Mouse (Mus musculus) stomach, embryonic 14.5 days (tissue): ENCODE measurements at regions not wholly inside any gene's neighbourhood (a gene's known extent, or its start where the extent isn't known, plus 50 kb on each side); places are given as distances from the start of the nearest gene placed in this dataset.

Source experiments
- ATAC-seq: fragments of 200-750 bp; cut with Nextera tagmentation; 2 replicates; pipeline ENCODE4 v1.8.0; 2017; ENCODE audit warnings: low read depth, moderate TSS enrichment; ENCODE audit not compliant: insufficient number of reproducible peaks, insufficient read depth, low FRiP score
- H3K27ac ChIP-seq: fragments of 300-500 bp; sonication (generic); 2 replicates; pipeline ENCODE4 v1.5.1; 2014; ENCODE audit warnings: mild to moderate bottlenecking, low read length, moderate library complexity, mixed read lengths
- H3K27me3 ChIP-seq: fragments of 300-500 bp; sonication (generic); 2 replicates; pipeline ENCODE4 v1.6.1; 2014; ENCODE audit warnings: low read length, control low read depth, mixed read lengths; ENCODE audit not compliant: control insufficient read depth, insufficient read depth
- H3K36me3 ChIP-seq: fragments of 300-500 bp; sonication (generic); 2 replicates; pipeline ENCODE4 v1.6.1; 2014; ENCODE audit warnings: mild to moderate bottlenecking, control low read depth, low read length, moderate library complexity, mixed read lengths; ENCODE audit not compliant: control insufficient read depth, insufficient read depth
- H3K4me1 ChIP-seq: fragments of 300-500 bp; sonication (generic); 2 replicates; pipeline ENCODE4 v1.6.1; 2014; ENCODE audit warnings: low read length, control low read depth, mixed read lengths; ENCODE audit not compliant: control insufficient read depth, insufficient read depth
- H3K4me2 ChIP-seq: fragments of 300-500 bp; sonication (generic); replicated peaks from 2 replicates; pipeline ENCODE4 v1.6.1; 2014; ENCODE audit warnings: low read depth, low read length, control low read depth
- H3K4me3 ChIP-seq: fragments of 300-500 bp; sonication (generic); 2 replicates; pipeline ENCODE4 v1.5.1; 2014; ENCODE audit warnings: low read depth, low read length, control low read depth
- H3K9ac ChIP-seq: fragments of 300-500 bp; sonication (generic); replicated peaks from 2 replicates; pipeline ENCODE4 v1.6.1; 2014; ENCODE audit warnings: low read depth, mild to moderate bottlenecking, control low read depth, low read length, moderate library complexity, mixed read lengths
- H3K9me3 ChIP-seq: fragments of 300-500 bp; sonication (generic); 2 replicates; pipeline ENCODE4 v1.6.1; 2016; ENCODE audit warnings: low read depth, low read length, control low read depth; ENCODE audit not compliant: control insufficient read depth
- WGBS: fragments of 180-500 bp; shearing (Covaris S2); extraction: QIAGEN DNeasy Blood & Tissue Kit; methylation state at CpG from one replicate; pipeline ENCODE4 v1.1.7; 2014; 5-methylcytosine and 5-hydroxymethylcytosine counted together

DNA sequence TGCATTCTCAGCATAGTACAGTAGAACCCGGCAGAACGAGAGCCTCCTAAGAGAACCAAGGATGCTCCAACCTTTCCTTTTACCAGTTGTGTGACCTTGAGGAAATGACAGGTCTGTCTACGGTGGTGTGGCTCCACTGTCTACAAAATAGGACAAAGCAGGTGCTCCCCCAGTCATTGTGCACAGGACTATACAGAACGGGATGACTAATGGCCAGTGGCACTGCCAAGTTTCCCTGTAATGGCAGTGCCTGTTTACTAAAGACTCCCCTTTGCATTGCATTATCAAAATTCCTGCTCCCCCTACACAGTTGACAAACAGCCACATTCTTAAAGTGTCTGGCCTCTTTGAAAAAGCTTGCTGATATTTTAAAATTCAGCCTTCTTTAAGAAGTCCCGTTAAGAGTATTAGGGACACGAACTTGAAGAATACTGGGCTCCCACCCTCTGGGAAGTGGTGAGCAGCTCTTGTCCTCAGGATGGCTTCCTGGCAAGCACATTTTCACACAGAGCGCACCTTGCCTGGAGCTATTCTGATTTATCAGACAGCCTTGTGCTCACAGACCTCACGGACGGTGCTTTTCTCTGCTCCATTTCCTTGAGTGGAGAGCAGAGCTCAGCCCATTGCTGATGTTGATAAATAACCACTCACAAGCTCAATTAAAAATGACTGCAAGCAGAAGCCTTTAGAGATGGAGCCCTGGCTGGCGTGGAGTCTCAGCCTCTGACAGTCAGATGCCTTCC lies 352.3 kb upstream of the Myt1l start:
- Histone ChIP-seq H3K27ac (no peak overlapping the region), H3K4me2 (no peak overlapping the region), H3K36me3 (no peaks in the 10 kb centered on the region), H3K27me3 (no peaks in the 10 kb centered on the region), H3K9me3 (no peaks in the 10 kb centered on the region), H3K4me1 (no peaks in the 10 kb centered on the region), H3K4me3 (no peak overlapping the region), H3K9ac (no peak overlapping the region)
- ATAC-seq: no peak
- 57% methylated on average over 10 of the region's 10 CpGs for WGBS

DNA sequence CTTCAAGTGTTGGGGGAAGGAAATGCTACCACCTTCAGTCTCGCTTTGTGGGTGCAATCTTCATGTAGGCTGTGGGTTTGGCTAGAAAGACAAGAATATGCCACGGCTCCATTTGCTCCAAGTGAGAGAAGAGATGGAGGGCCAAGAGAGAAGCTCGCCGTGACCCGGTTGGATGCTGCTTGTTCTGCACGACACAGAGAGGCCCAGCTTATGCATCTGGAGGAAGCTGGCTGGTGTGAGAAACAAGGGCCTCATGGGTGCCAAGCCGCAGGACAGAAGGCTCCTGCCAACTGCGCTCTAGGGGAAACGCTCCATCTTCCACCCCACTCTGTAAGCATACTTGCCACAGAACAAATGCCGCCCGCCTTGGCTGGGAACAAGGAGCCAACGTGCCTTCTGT lies 351.0 kb upstream of the Myt1l start:
- H3K9ac ChIP-seq: no peak overlapping the region
- no peak overlapping the region for H3K4me3 ChIP-seq
- H3K4me2 ChIP-seq: no peak overlapping the region
- 85% methylated on average over 12 of the region's 12 CpGs for WGBS
- no peaks in the 10 kb centered on the region for H3K4me1 ChIP-seq
- H3K27ac ChIP-seq: no peak overlapping the region
- H3K36me3 ChIP-seq: no peaks in the 10 kb centered on the region
- no peaks in the 10 kb centered on the region for H3K9me3 ChIP-seq
- H3K27me3 ChIP-seq: no peaks in the 10 kb centered on the region
- ATAC-seq: no peak

DNA sequence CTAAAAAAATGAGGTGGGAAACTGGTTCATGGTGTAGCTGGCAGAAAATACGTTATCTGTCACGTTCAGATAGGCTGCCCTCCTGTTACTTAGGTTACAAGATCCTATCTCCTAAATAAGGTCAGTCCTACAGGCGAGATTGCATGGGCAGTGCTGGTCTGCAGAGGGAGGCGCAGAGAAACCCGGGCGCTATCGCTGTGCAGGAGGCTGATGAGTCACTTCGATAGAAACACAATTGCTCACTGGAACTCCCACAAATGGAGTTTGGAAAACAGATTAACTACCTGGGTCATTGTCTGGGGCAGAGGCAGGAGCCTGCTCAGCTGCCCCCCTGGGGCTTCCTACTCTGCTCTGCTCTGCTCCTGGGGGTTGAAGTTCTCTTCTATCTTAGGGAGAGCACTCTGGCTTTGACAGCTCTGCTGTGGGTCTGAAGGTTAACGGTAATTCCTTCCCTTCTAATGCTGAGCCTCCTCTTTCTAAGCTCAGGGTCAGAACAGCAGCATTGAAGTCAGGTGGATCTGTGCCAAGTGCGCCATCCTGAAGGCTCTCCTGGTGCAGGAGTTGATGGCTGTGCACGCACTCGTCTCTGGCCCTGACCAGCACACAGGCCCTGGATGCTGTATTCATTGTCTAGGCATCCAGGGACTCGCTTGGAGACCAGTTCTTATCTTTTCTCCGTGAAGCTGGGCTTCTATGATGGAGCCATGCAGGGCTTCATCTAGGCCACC lies 349.9 kb upstream of the Myt1l start:
- Histone ChIP-seq H3K27me3 (no peaks in the 10 kb centered on the region), H3K36me3 (no peaks in the 10 kb centered on the region), H3K4me3 (no peak overlapping the region), H3K4me1 (no peaks in the 10 kb centered on the region), H3K27ac (no peak overlapping the region), H3K4me2 (no peak overlapping the region), H3K9ac (no peak overlapping the region), H3K9me3 (no peaks in the 10 kb centered on the region)
- ATAC-seq: no peak
- 62% methylated on average over 14 of the region's 14 CpGs for WGBS

DNA sequence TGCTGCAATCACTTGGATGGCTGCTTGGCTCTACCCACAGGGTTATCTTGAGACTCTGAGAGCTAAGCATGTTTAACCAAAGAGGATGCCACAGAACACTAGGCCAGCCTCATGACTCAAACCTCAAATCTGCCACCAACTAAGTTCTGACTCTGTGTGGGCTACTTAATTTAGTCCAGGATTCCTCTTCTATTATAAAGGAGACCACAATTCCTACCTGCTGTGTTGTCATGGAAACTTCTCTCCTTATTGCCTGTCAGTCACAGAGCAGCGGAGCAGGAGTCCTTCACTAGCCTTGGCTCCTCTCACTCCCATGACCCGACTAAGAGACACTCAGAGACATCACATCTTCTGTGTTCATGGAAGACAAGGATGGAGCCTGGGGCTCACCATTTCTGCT lies 348.8 kb upstream of the Myt1l start:
- Histone ChIP-seq H3K27ac (no peak overlapping the region), H3K36me3 (no peaks in the 10 kb centered on the region), H3K4me3 (no peak overlapping the region), H3K27me3 (no peaks in the 10 kb centered on the region), H3K4me1 (no peaks in the 10 kb centered on the region), H3K9ac (no peak overlapping the region), H3K9me3 (no peaks in the 10 kb centered on the region), H3K4me2 (no peak overlapping the region)
- ATAC-seq: no peak
- WGBS: 77% methylated on average over 2 of the region's 2 CpGs

DNA sequence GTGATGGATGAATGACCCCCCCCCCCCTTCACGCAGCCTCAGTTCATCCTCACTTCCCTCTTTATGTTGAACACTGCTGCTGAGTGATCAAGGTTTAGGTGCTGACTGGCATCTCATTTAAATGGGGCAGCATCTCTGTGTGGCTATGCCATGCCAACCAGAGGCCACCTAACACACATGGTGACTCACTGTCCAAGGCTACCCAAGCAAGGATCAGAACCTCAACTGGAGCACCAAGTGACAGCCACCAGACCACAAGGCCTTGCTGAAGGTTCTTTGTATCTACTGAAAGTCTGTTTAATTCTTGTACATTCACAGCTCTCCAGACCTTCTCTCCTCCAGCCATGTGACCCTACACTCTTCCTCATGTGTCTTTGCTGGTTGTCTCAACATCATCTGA lies 347.6 kb upstream of the Myt1l start:
- Histone ChIP-seq H3K9ac (no peak overlapping the region), H3K9me3 (no peaks in the 10 kb centered on the region), H3K27ac (no peak overlapping the region), H3K36me3 (no peaks in the 10 kb centered on the region), H3K4me3 (no peak overlapping the region), H3K4me2 (no peak overlapping the region), H3K4me1 (no peaks in the 10 kb centered on the region), H3K27me3 (no peaks in the 10 kb centered on the region)
- 63% methylated on average over 1 of the region's 1 CpGs for WGBS
- ATAC-seq: no peak

DNA sequence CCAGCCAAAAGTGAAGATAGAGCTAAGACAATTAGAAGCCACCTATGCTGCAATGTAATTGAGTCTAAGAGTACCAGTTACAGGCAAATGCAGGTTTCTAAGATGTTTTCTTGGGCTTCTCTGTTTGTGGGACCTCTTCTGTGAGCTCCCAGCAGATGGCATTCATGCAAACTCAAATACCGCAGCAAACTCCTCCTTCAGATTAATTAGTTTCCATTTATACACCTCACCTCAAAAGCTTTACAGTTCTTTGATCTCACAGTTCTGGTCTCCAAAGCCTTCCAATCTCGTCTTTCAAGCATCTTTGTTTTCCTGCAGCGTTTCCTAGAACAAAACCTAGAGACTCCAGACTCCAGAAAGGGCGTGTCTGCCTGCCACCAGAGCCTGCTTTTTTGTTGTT lies 340.6 kb upstream of the Myt1l start:
- Histone ChIP-seq H3K4me3 (no peak overlapping the region), H3K4me1 (no peaks in the 10 kb centered on the region), H3K36me3 (no peaks in the 10 kb centered on the region), H3K27me3 (no peaks in the 10 kb centered on the region), H3K9ac (no peak overlapping the region), H3K27ac (no peak overlapping the region), H3K4me2 (no peak overlapping the region), H3K9me3 (no peaks in the 10 kb centered on the region)
- no peak for ATAC-seq
- WGBS: 49% methylated on average over 4 of the region's 4 CpGs

DNA sequence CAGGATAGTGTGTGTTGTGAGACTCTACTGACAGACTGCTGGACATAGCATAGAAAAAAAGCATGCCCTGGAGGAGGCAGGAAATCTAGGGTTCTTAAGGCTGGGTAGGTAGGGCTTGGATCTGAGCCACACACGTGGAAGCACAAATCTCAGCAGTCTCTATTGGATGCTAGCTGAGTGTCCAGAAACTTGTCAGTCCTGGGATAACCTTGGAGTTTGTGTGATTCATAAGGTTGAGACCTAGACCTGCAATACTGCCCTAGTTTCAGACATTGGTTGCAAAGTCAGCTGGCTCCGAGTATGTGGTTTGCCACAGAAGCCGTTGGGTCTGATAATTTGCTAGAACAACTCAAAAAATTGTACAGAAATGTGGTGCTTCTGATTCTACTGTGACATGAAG lies 335.8 kb upstream of the Myt1l start:
- WGBS: 89% methylated on average over 3 of the region's 3 CpGs
- no peak for ATAC-seq

DNA sequence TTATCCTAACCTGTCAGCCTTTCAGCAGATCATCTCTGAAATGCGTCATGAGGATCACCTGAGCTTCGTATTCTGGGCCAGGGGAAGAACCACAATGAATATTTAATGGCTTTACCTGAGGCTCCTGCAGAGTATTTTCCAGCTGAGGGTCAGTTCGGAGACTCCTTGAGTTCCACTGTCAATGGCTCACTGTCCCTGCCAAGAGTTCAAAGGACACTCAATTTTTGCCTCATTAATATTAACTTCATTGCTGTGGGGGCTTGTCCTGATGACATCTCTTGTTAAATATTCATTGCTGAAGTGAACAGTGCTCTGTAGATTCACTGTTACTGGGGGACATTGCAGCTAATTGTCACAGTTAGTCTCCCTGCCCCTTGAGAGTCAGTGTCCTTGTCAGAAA lies 316.2 kb upstream of the Myt1l start:
- ATAC-seq: no peak
- no peak overlapping the region for H3K4me3 ChIP-seq
- no peaks in the 10 kb centered on the region for H3K4me1 ChIP-seq
- H3K9me3 ChIP-seq: no peaks in the 10 kb centered on the region
- H3K4me2 ChIP-seq: no peak overlapping the region
- H3K27me3 ChIP-seq: no peaks in the 10 kb centered on the region
- 61% methylated on average over 3 of the region's 3 CpGs for WGBS
- no peak overlapping the region for H3K9ac ChIP-seq
- H3K27ac ChIP-seq: no peak overlapping the region
- no peaks in the 10 kb centered on the region for H3K36me3 ChIP-seq

More for the DNA sequence above, 335.8 kb upstream of the Myt1l start:
- Histone ChIP-seq H3K4me3 (no peak overlapping the region), H3K4me2 (no peak overlapping the region), H3K9me3 (no peaks in the 10 kb centered on the region), H3K9ac (no peak overlapping the region), H3K36me3 (no peaks in the 10 kb centered on the region), H3K27me3 (no peaks in the 10 kb centered on the region), H3K4me1 (no peaks in the 10 kb centered on the region), H3K27ac (no peak overlapping the region)
